Mouse (Mus musculus): ENCODE measurements at regions not wholly inside any gene's neighbourhood (a gene's known extent, or its start where the extent isn't known, plus 50 kb on each side); places are given as distances from the start of the nearest gene placed in this dataset.

GRCm38 (mm10) chr3:133651996-133652395, 107.1 kb upstream of the Tet2 start:
- Histone ChIP-seq H3K4me3 (ENCODE audit: insufficient read depth, low read depth, low read length) (no peak overlapping the region), H3K27ac (ENCODE audit: insufficient read depth, low read depth, low read length) (no peak overlapping the region), H3K4me1 (ENCODE audit: control insufficient read depth, insufficient read depth, low read length) (no peaks in the 10 kb centered on the region)
- TF ChIP-seq POLR2A (IDR thresholded peaks at IDR 0.05; ENCODE audit: insufficient read depth, low read depth, low read length) = no peak
- TF ChIP-seq CTCF (IDR thresholded peaks at IDR 0.05; ENCODE audit: insufficient read depth, low read depth, low read length) = no peak
- 90% methylated on average over 4 of the region's 4 CpGs for WGBS

- Histone ChIP-seq H3K4me3 (ENCODE audit: insufficient read depth, low read depth, low read length) (no peak overlapping the region), H3K4me1 (ENCODE audit: control insufficient read depth, insufficient read depth, low read length) (no peaks in the 10 kb centered on the region), H3K27ac (ENCODE audit: insufficient read depth, low read depth, low read length) (no peak overlapping the region)
- TF ChIP-seq CTCF (IDR thresholded peaks at IDR 0.05; ENCODE audit: insufficient read depth, low read depth, low read length) (no peak), POLR2A (IDR thresholded peaks at IDR 0.05; ENCODE audit: insufficient read depth, low read depth, low read length) (no peak)
- 88% methylated on average over 8 of the region's 8 CpGs for WGBS
Measured at GRCm38 (mm10) chr3:133659759-133660158, 114.8 kb upstream of the Tet2 start.

GRCm38 (mm10) chr3:133661303-133661702, 116.4 kb upstream of the Tet2 start:
- H3K4me1 ChIP-seq (ENCODE audit: control insufficient read depth, insufficient read depth, low read length) = no peaks in the 10 kb centered on the region
- TF ChIP-seq CTCF (IDR thresholded peaks at IDR 0.05; ENCODE audit: insufficient read depth, low read depth, low read length) (no peak), POLR2A (IDR thresholded peaks at IDR 0.05; ENCODE audit: insufficient read depth, low read depth, low read length) (no peak)
- no peak overlapping the region for H3K27ac ChIP-seq (ENCODE audit: insufficient read depth, low read depth, low read length)
- no peak overlapping the region for H3K4me3 ChIP-seq (ENCODE audit: insufficient read depth, low read depth, low read length)
- 94% methylated on average over 3 of the region's 3 CpGs for WGBS

GRCm38 (mm10) chr3:133664914-133665313, 120.0 kb upstream of the Tet2 start:
- H3K4me3 ChIP-seq (ENCODE audit: insufficient read depth, low read depth, low read length) = no peak overlapping the region
- H3K27ac ChIP-seq (ENCODE audit: insufficient read depth, low read depth, low read length) = no peak overlapping the region
- no peaks in the 10 kb centered on the region for H3K4me1 ChIP-seq (ENCODE audit: control insufficient read depth, insufficient read depth, low read length)
- TF ChIP-seq POLR2A (IDR thresholded peaks at IDR 0.05; ENCODE audit: insufficient read depth, low read depth, low read length) = no peak
- TF ChIP-seq CTCF (IDR thresholded peaks at IDR 0.05; ENCODE audit: insufficient read depth, low read depth, low read length) = no peak
- 88% methylated on average over 3 of the region's 3 CpGs for WGBS

GRCm38 (mm10) chr3:133665425-133666317, 120.7 kb upstream of the Tet2 start:
- no peak overlapping the region for H3K4me3 ChIP-seq (ENCODE audit: insufficient read depth, low read depth, low read length)
- 94% methylated on average over 6 of the region's 6 CpGs for WGBS
- no peak overlapping the region for H3K27ac ChIP-seq (ENCODE audit: insufficient read depth, low read depth, low read length)
- H3K4me1 ChIP-seq (ENCODE audit: control insufficient read depth, insufficient read depth, low read length) = no peaks in the 10 kb centered on the region
- no peak for TF ChIP-seq POLR2A (IDR thresholded peaks at IDR 0.05; ENCODE audit: insufficient read depth, low read depth, low read length)
- TF ChIP-seq CTCF (IDR thresholded peaks at IDR 0.05; ENCODE audit: insufficient read depth, low read depth, low read length) = no peak

- no peak overlapping the region for H3K4me3 ChIP-seq (ENCODE audit: insufficient read depth, low read depth, low read length)
- no peaks in the 10 kb centered on the region for H3K4me1 ChIP-seq (ENCODE audit: control insufficient read depth, insufficient read depth, low read length)
- TF ChIP-seq POLR2A (IDR thresholded peaks at IDR 0.05; ENCODE audit: insufficient read depth, low read depth, low read length) (no peak), CTCF (IDR thresholded peaks at IDR 0.05; ENCODE audit: insufficient read depth, low read depth, low read length) (no peak)
- WGBS = 61% methylated on average over 10 of the region's 10 CpGs
- H3K27ac ChIP-seq (ENCODE audit: insufficient read depth, low read depth, low read length) = no peak overlapping the region
Measured at GRCm38 (mm10) chr3:133672742-133673447, 128.0 kb upstream of the Tet2 start.

- Histone ChIP-seq H3K4me3 (ENCODE audit: insufficient read depth, low read depth, low read length) (no peak overlapping the region), H3K27ac (ENCODE audit: insufficient read depth, low read depth, low read length) (no peak overlapping the region), H3K4me1 (ENCODE audit: control insufficient read depth, insufficient read depth, low read length) (no peaks in the 10 kb centered on the region)
- 95% methylated on average over 1 of the region's 1 CpGs for WGBS
- TF ChIP-seq POLR2A (IDR thresholded peaks at IDR 0.05; ENCODE audit: insufficient read depth, low read depth, low read length) = no peak
- TF ChIP-seq CTCF (IDR thresholded peaks at IDR 0.05; ENCODE audit: insufficient read depth, low read depth, low read length) = no peak
Measured at GRCm38 (mm10) chr3:133677892-133678291, 133.0 kb upstream of the Tet2 start.

- TF ChIP-seq CTCF (IDR thresholded peaks at IDR 0.05; ENCODE audit: insufficient read depth, low read depth, low read length) = no peak
- no peak for TF ChIP-seq POLR2A (IDR thresholded peaks at IDR 0.05; ENCODE audit: insufficient read depth, low read depth, low read length)
- no peak overlapping the region for H3K27ac ChIP-seq (ENCODE audit: insufficient read depth, low read depth, low read length)
- H3K4me3 ChIP-seq (ENCODE audit: insufficient read depth, low read depth, low read length) = no peak overlapping the region
- no peaks in the 10 kb centered on the region for H3K4me1 ChIP-seq (ENCODE audit: control insufficient read depth, insufficient read depth, low read length)
- WGBS = 94% methylated on average over 1 of the region's 1 CpGs
Measured at GRCm38 (mm10) chr3:133679891-133680290, 135.0 kb upstream of the Tet2 start.

GRCm38 (mm10) chr3:133680343-133680742, 135.4 kb upstream of the Tet2 start:
- Histone ChIP-seq H3K4me3 (ENCODE audit: insufficient read depth, low read depth, low read length) (no peak overlapping the region), H3K27ac (ENCODE audit: insufficient read depth, low read depth, low read length) (no peak overlapping the region), H3K4me1 (ENCODE audit: control insufficient read depth, insufficient read depth, low read length) (no peaks in the 10 kb centered on the region)
- no peak for TF ChIP-seq CTCF (IDR thresholded peaks at IDR 0.05; ENCODE audit: insufficient read depth, low read depth, low read length)
- no peak for TF ChIP-seq POLR2A (IDR thresholded peaks at IDR 0.05; ENCODE audit: insufficient read depth, low read depth, low read length)
- 83% methylated on average over 2 of the region's 2 CpGs for WGBS

All from olfactory bulb, adult 2 months (tissue).